Mouse (Mus musculus) megakaryocyte progenitor cell, adult 5-6 weeks (primary cell): ENCODE measurements around the gene Ldb1. TPM values are rescaled to one million over a fixed set of nuclear protein-coding genes. Genes with fewer than 3 reads are reported as not detected.
A peak's percentile ranks its signal among the peaks of the same experiment; 100 is the strongest.

ENCODE experiments used
- ATAC-seq: replicated peaks from 2 replicates; pipeline ENCODE4 v1.8.0; 2016; ENCODE audit warnings: mild to moderate bottlenecking, moderate TSS enrichment, inconsistent platforms; ENCODE audit not compliant: poor library complexity
- total RNA-seq, 2 experiments: library from RNA; stranded (forward) in 1 of 2; stranded (reverse) in 1 of 2; fragments of 157-497, 149-512 nt in 1 of 2; fragments of 200-1000 nt in 1 of 2; gene quantifications; 2 replicates each; pipeline versions ENCODE4 v1.2.3 to v1.2.4; 2015 to 2017

Gene Ldb1
- total RNA-seq, 2 experiments from 2014 or later, result 80.5 to 83.7 TPM

- ATAC-seq, result no peak
Observed at GRCm38 (mm10) chr19:45988238-45988637, 56.8 kb downstream of the Ldb1 start.

DNA sequence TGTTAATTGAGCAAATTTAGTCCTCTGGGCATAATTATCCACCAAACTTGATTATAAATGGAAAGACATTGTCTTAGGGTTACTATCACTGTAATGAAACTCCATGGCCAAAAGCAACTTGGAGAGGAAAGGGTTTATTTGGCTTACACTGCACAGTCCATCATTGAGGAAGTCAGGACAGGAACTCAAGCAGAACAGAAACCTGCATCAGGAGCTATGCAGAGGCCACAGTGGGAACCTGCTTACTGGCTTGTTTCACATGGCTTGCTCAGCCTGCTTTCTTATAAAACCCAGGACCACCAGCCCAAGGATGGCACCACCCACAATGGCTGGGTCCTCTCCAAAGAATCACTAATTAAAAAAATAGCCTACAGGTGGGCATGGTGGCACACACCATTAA is 60.6 kb downstream of the Ldb1 start:
- ATAC-seq, result 0 out of 2 replicates have a peak, but pooled peaks have one; percentile 37

Other genes starting within 250 kb of the Ldb1 start
- gene Kcnip2, start 229.2 kb downstream of the Ldb1 start, total RNA-seq (2015), result 1.5 TPM in 1 of 2 replicates, not detected in the other
- gene Kcnip2, start 229.2 kb downstream of the Ldb1 start, total RNA-seq (2017), result 0.07 TPM in 1 of 2 replicates, not detected in the other
- 11.3 and 11.8 TPM in 2 replicates for gene Armh3, start 46.7 kb downstream of the Ldb1 start, total RNA-seq (2015)
- 5.3 and 9.0 TPM in 2 replicates for gene Armh3, start 46.7 kb downstream of the Ldb1 start, total RNA-seq (2017)
- 0.49 and 1.1 TPM in 2 replicates for gene Hps6, start 41.7 kb downstream of the Ldb1 start, total RNA-seq (2015)
- 5.9 and 7.1 TPM in 2 replicates for gene Hps6, start 41.7 kb downstream of the Ldb1 start, total RNA-seq (2017)
- 56.6 and 59.6 TPM in 2 replicates for gene Pprc1, start 328 bp downstream of the Ldb1 start, total RNA-seq (2015)
- gene Pprc1, start 328 bp downstream of the Ldb1 start, total RNA-seq (2017), result 20.7 and 26.0 TPM in 2 replicates
- gene Nolc1, start 30.6 kb upstream of the Ldb1 start, total RNA-seq (2015), result 88.6 and 94.0 TPM in 2 replicates
- 180 and 221 TPM in 2 replicates for gene Nolc1, start 30.6 kb upstream of the Ldb1 start, total RNA-seq (2017)
- not detected in 2 replicates for gene Elovl3, start 86.7 kb upstream of the Ldb1 start, total RNA-seq (2015)
- gene Elovl3, start 86.7 kb upstream of the Ldb1 start, total RNA-seq (2017), result not detected in 2 replicates
- not detected in 2 replicates for gene Pitx3, start 103.1 kb upstream of the Ldb1 start, total RNA-seq (2015)
- gene Pitx3, start 103.1 kb upstream of the Ldb1 start, total RNA-seq (2017), result not detected in 2 replicates
- 43.9 and 48.7 TPM in 2 replicates for gene Gbf1, start 107.3 kb upstream of the Ldb1 start, total RNA-seq (2015)
- gene Gbf1, start 107.3 kb upstream of the Ldb1 start, total RNA-seq (2017), result 21.8 and 39.4 TPM in 2 replicates